Mouse (Mus musculus) forebrain, postnatal 0 days (tissue): ENCODE measurements at regions not wholly inside any gene's neighbourhood (a gene's known extent, or its start where the extent isn't known, plus 50 kb on each side); places are given as distances from the start of the nearest gene placed in this dataset.

Experiments
- ATAC-seq: fragments of 200-750 bp; cut with Nextera tagmentation; 2 replicates; pipeline ENCODE4 v1.8.0; 2017; ENCODE audit warnings: mild to moderate bottlenecking, moderate library complexity
- DNase-seq: peaks from one replicate; pipeline ENCODE4 v3.0.0-alpha.2; 2015
- H3K27ac ChIP-seq: fragments of 300-500 bp; sonication (generic); 2 replicates; pipeline ENCODE4 v1.5.1; 2014; ENCODE audit warnings: low read depth, mild to moderate bottlenecking, antibody characterized with exemption, low read length, moderate library complexity, mixed read lengths
- H3K27me3 ChIP-seq: fragments of 300-500 bp; sonication (generic); 2 replicates; pipeline ENCODE4 v1.6.1; 2014; ENCODE audit warnings: mild to moderate bottlenecking, low read length, mixed read lengths; ENCODE audit not compliant: insufficient read depth
- H3K36me3 ChIP-seq: fragments of 300-500 bp; sonication (generic); 2 replicates; pipeline ENCODE4 v1.6.1; 2014; ENCODE audit warnings: mild to moderate bottlenecking, moderate library complexity; ENCODE audit not compliant: insufficient read depth
- H3K4me1 ChIP-seq: fragments of 300-500 bp; sonication (generic); 2 replicates; pipeline ENCODE4 v1.6.1; 2014; ENCODE audit warnings: antibody characterized with exemption; ENCODE audit not compliant: insufficient read depth
- H3K4me2 ChIP-seq: fragments of 300-500 bp; sonication (generic); 2 replicates; pipeline ENCODE4 v1.6.1; 2014; ENCODE audit warnings: low read depth, mild to moderate bottlenecking, moderate library complexity
- H3K4me3 ChIP-seq: fragments of 300-500 bp; sonication (generic); 2 replicates; pipeline ENCODE4 v1.5.1; 2014; ENCODE audit warnings: low read depth, low read length, mixed read lengths
- H3K9ac ChIP-seq: fragments of 300-500 bp; sonication (generic); 2 replicates; pipeline ENCODE4 v1.6.1; 2014; ENCODE audit warnings: mild to moderate bottlenecking
- H3K9me3 ChIP-seq: fragments of 300-500 bp; sonication (generic); 2 replicates; pipeline ENCODE4 v1.6.1; 2016; ENCODE audit warnings: low read length
- CTCF ChIP-seq: sonication (generic); IDR thresholded peaks from 2 replicates; pipeline ENCODE4 v1.5.1; 2016; ENCODE audit warnings: antibody characterized with exemption, control low read depth, low read depth
- WGBS: fragments of 180-500 bp; shearing (Covaris S2); extraction: QIAGEN DNeasy Blood & Tissue Kit; methylation state at CpG from one replicate; pipeline ENCODE4 v1.1.7; 2014; 5-methylcytosine and 5-hydroxymethylcytosine counted together

DNA sequence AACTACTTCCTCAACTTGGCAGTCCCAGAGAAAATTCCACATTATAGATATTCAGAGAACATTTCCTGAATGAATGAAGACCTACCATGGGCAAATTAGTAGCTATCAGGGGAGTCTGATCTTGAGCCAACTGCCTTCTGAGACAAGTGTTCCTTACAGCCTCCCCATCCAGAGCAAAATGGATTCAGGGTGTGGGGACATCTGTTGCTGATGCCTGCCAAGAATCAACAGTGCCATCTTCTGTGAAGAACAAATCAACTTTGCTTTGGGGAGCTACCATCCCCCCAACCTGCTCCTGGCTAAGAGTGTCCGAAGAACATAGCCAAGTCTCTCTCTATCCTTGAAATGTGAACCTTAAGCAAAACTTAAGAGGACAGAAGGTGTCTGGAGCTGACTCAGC lies 217.9 kb downstream of the Nedd1 start:
- 74% methylated on average over 1 of the region's 1 CpGs for WGBS

GRCm38 (mm10) chr10:92483592-92483991 lies 238.6 kb downstream of the Nedd1 start:
- no peaks in the 10 kb centered on the region for H3K9me3 ChIP-seq
- H3K27ac ChIP-seq: no peak overlapping the region
- H3K9ac ChIP-seq: no peak overlapping the region
- WGBS: 82% methylated on average over 1 of the region's 1 CpGs
- H3K4me3 ChIP-seq: no peak overlapping the region
- DNase-seq (no peak), ATAC-seq (no peak)
- H3K4me2 ChIP-seq: no peak overlapping the region
- no peaks in the 10 kb centered on the region for H3K36me3 ChIP-seq
- H3K27me3 ChIP-seq: no peaks in the 10 kb centered on the region
- H3K4me1 ChIP-seq: no peaks in the 10 kb centered on the region
- no peak for TF ChIP-seq CTCF

More for the DNA sequence above, 217.9 kb downstream of the Nedd1 start:
- Histone ChIP-seq H3K4me1 (no peaks in the 10 kb centered on the region), H3K9ac (no peak overlapping the region), H3K27me3 (no peaks in the 10 kb centered on the region), H3K9me3 (no peaks in the 10 kb centered on the region), H3K36me3 (no peaks in the 10 kb centered on the region), H3K4me3 (no peak overlapping the region), H3K27ac (no peak overlapping the region), H3K4me2 (no peak overlapping the region)
- DNase-seq: no peak
- ATAC-seq: no peak
- no peak for TF ChIP-seq CTCF

- Histone ChIP-seq H3K27ac (no peak overlapping the region), H3K9ac (no peak overlapping the region), H3K4me1 (no peaks in the 10 kb centered on the region), H3K4me2 (no peak overlapping the region), H3K9me3 (no peaks in the 10 kb centered on the region), H3K27me3 (no peaks in the 10 kb centered on the region), H3K36me3 (no peaks in the 10 kb centered on the region), H3K4me3 (no peak overlapping the region)
- TF ChIP-seq CTCF: no peak
- DNase-seq: no peak
- ATAC-seq: no peak
- WGBS: 49% methylated on average over 3 of the region's 3 CpGs
Observed at GRCm38 (mm10) chr10:92473282-92473681, 248.9 kb downstream of the Nedd1 start.

DNA sequence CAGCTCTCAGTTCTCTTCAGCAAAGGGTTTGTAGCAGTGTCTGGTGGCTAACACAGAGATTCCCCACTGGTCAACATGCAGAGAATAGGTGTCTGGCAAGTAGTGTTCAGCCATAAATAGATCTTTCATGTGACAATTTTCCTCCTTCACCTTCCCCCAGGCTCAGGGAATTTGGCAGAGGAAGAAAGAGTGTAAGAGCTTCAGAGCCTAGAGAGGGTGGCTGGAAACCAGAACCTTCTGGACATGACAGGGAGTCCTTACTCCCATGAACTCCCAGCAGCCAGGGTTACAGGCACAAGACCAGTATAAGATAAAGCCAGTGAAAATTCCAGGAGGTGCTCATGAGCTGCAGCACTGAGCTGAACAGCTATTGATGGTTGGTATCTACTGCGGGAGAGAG lies 251.1 kb downstream of the Nedd1 start:
- DNase-seq: no peak
- no peak overlapping the region for H3K27ac ChIP-seq
- H3K9me3 ChIP-seq: no peaks in the 10 kb centered on the region
- no peak overlapping the region for H3K4me2 ChIP-seq
- 100% methylated on average over 1 of the region's 1 CpGs for WGBS
- no peak overlapping the region for H3K9ac ChIP-seq
- no peak overlapping the region for H3K4me3 ChIP-seq
- no peaks in the 10 kb centered on the region for H3K36me3 ChIP-seq
- no peaks in the 10 kb centered on the region for H3K4me1 ChIP-seq
- TF ChIP-seq CTCF: no peak
- no peaks in the 10 kb centered on the region for H3K27me3 ChIP-seq
- ATAC-seq: no peak

- Histone ChIP-seq H3K27ac (no peak overlapping the region), H3K4me1 (no peaks in the 10 kb centered on the region), H3K9ac (no peak overlapping the region), H3K4me2 (no peak overlapping the region), H3K27me3 (no peaks in the 10 kb centered on the region), H3K4me3 (no peak overlapping the region), H3K9me3 (no peaks in the 10 kb centered on the region), H3K36me3 (no peaks in the 10 kb centered on the region)
- WGBS: 86% methylated on average over 1 of the region's 1 CpGs
- DNase-seq (no peak), ATAC-seq (no peak)
- TF ChIP-seq CTCF: no peak
Observed at GRCm38 (mm10) chr10:92455195-92455594, 267.0 kb downstream of the Nedd1 start.

DNA sequence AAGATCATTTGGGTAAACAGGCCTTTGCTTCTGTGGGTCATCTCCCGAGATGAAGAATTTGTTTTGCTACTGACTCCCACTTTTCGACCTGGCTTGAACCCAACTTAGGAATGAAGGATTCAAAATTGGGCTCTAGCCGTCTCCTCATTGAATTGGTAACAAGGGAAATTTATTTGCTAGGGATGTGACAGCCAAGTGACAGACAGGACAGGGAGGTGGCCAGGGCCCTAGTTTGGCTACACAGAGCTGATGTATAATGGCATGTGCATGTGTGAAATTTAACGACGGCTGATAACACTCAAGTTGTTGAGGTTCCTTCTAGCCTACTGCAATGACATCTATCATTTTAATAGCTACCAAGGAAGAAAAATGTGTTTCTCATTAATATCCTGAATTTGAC lies 268.7 kb downstream of the Nedd1 start:
- Histone ChIP-seq H3K27me3 (no peaks in the 10 kb centered on the region), H3K4me3 (no peak overlapping the region), H3K4me2 (no peak overlapping the region), H3K36me3 (no peaks in the 10 kb centered on the region), H3K9ac (no peak overlapping the region), H3K9me3 (no peaks in the 10 kb centered on the region), H3K4me1 (no peaks in the 10 kb centered on the region), H3K27ac (no peak overlapping the region)
- no peak for TF ChIP-seq CTCF
- no peak for DNase-seq
- WGBS: 61% methylated on average over 5 of the region's 5 CpGs
- no peak for ATAC-seq

DNA sequence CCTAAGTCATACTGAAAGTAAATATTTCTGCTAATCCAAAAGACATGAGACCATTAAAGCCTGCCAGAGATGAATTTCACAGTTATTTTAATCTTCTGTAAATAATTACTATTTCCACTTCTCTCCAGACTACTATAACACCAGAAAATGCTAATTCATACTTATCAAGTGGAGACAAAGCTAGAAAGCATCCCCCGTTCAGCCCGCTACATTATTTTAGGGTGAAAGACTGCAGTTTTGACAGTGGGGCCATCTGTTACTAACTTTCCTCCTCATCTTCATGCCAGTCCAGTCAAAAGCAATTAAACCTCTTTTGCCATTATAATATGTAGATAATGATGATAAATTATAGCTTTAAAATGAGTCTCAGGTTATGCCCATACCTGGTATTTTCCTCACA lies 276.3 kb downstream of the Nedd1 start:
- Histone ChIP-seq H3K9ac (no peak overlapping the region), H3K36me3 (no peaks in the 10 kb centered on the region), H3K4me1 (no peaks in the 10 kb centered on the region), H3K4me2 (no peak overlapping the region), H3K9me3 (no peaks in the 10 kb centered on the region), H3K4me3 (no peak overlapping the region), H3K27me3 (no peaks in the 10 kb centered on the region), H3K27ac (no peak overlapping the region)
- no peak for TF ChIP-seq CTCF
- no peak for ATAC-seq
- 33% methylated on average over 2 of the region's 2 CpGs for WGBS
- DNase-seq: no peak
